In genomic region chr1:106173621-106174156, GRCm38 (mm10) we compare ENCODE assay signal across 8 mouse cellular contexts. TPM values are rescaled to one million over a fixed set of nuclear protein-coding genes. Genes with fewer than 3 reads are reported as not detected.
DNase-seq lines count a peak whose midpoint lies in the region; ATAC-seq and TF ChIP-seq lines count a peak whose summit lies in the region.

No protein-coding gene starts in this region.

- no peaks in the 10 kb centered on the region for H3K27me3 ChIP-seq in kidney, embryonic 14.5 days (ENCODE audit: control insufficient read depth, insufficient read depth, low read length)
- no peaks in the 10 kb centered on the region for H3K27me3 ChIP-seq in hindbrain, embryonic 14.5 days (ENCODE audit: control insufficient read depth, insufficient read depth, low read length)
- H3K27me3 ChIP-seq in midbrain, embryonic 15.5 days (replicated peaks), result no peaks in the 10 kb centered on the region

- H3K4me3 ChIP-seq in kidney, embryonic 14.5 days (ENCODE audit: low read length), result peak overlapping the region; percentile 83
- H3K4me3 ChIP-seq in bone marrow macrophage, adult 2 months (ENCODE audit: insufficient read depth, low read length), result peak overlapping the region; percentile 89
- H3K4me3 ChIP-seq in hindbrain, embryonic 14.5 days (replicated peaks; ENCODE audit: low read length), result peak overlapping the region; percentile 99
- peak overlapping the region; percentile 58 for H3K4me3 ChIP-seq in midbrain, embryonic 15.5 days

- DNase-seq in kidney, postnatal 10 days, result no peak
- no peak for DNase-seq in hindbrain, embryonic 14.5 days (ENCODE audit: low spot score)
- no peak for DNase-seq in cerebellum, postnatal 14 days
- no peak for DNase-seq in thymus, postnatal 36 days
- DNase-seq in layer of hippocampus, postnatal 36 days, result no peak

- 58% methylated on average over 9 of the region's 9 CpGs for WGBS in kidney, embryonic 14.5 days
- 26% methylated on average over 9 of the region's 9 CpGs for WGBS in hindbrain, embryonic 14.5 days
- WGBS in midbrain, embryonic 15.5 days, result 21% methylated on average over 9 of the region's 9 CpGs

- no peak overlapping the region for H3K27ac ChIP-seq in kidney, embryonic 14.5 days (ENCODE audit: low read depth, low read length)
- no peak overlapping the region for H3K27ac ChIP-seq in bone marrow macrophage, adult 2 months (ENCODE audit: insufficient read depth, low read depth, low read length)
- no peak overlapping the region for H3K27ac ChIP-seq in hindbrain, embryonic 14.5 days
- no peak overlapping the region; the same call in 1 of the 2 replicates for H3K27ac ChIP-seq in midbrain, embryonic 15.5 days

- peak overlapping the region; percentile 51 for H3K4me2 ChIP-seq in kidney, embryonic 14.5 days (replicated peaks; ENCODE audit: low read depth, low read length)
- H3K4me2 ChIP-seq in hindbrain, embryonic 14.5 days (replicated peaks), result peak overlapping the region; percentile 60
- peak overlapping the region; percentile 56 for H3K4me2 ChIP-seq in midbrain, embryonic 15.5 days

- H3K9ac ChIP-seq in kidney, embryonic 14.5 days (ENCODE audit: low read depth, low read length), result peak overlapping the region; percentile 90; the same call in 1 of the 2 replicates
- H3K9ac ChIP-seq in hindbrain, embryonic 14.5 days, result peak overlapping the region; percentile 96
- peak overlapping the region; percentile 70; the same call in 1 of the 2 replicates for H3K9ac ChIP-seq in midbrain, embryonic 15.5 days

- TF ChIP-seq POLR2A in bone marrow macrophage, adult 2 months (IDR thresholded peaks at IDR 0.05; ENCODE audit: borderline replicate concordance, low read depth, low read length), result no peak

- no peak for ATAC-seq in kidney, embryonic 14.5 days (ENCODE audit: low FRiP score, low TSS enrichment)
- ATAC-seq in hindbrain, embryonic 14.5 days (ENCODE audit: low FRiP score), result no peak
- no peak for ATAC-seq in midbrain, embryonic 15.5 days (replicated peaks)

- no peaks in the 10 kb centered on the region for H3K36me3 ChIP-seq in kidney, embryonic 14.5 days (ENCODE audit: control insufficient read depth, insufficient read depth, low read length)
- H3K36me3 ChIP-seq in hindbrain, embryonic 14.5 days (replicated peaks; ENCODE audit: control insufficient read depth, insufficient read depth), result no peaks in the 10 kb centered on the region
- no peaks in the 10 kb centered on the region for H3K36me3 ChIP-seq in midbrain, embryonic 15.5 days (replicated peaks)

- no peak for TF ChIP-seq CTCF in bone marrow macrophage, adult 2 months (IDR thresholded peaks at IDR 0.05; ENCODE audit: low read depth, low read length)

- no peaks in the 10 kb centered on the region for H3K9me3 ChIP-seq in kidney, embryonic 14.5 days (ENCODE audit: control insufficient read depth, low read length)
- H3K9me3 ChIP-seq in hindbrain, embryonic 14.5 days (ENCODE audit: control insufficient read depth, low read length), result no peaks in the 10 kb centered on the region
- H3K9me3 ChIP-seq in midbrain, embryonic 15.5 days, result no peaks in the 10 kb centered on the region

- peaks cover 11% of the 10 kb centered on the region; the same call in 1 of the 2 replicates for H3K4me1 ChIP-seq in kidney, embryonic 14.5 days (ENCODE audit: control insufficient read depth, insufficient read depth, low read length)
- H3K4me1 ChIP-seq in bone marrow macrophage, adult 2 months (ENCODE audit: control insufficient read depth, insufficient read depth, low read length), result peaks cover 15% of the 10 kb centered on the region
- H3K4me1 ChIP-seq in hindbrain, embryonic 14.5 days (replicated peaks; ENCODE audit: control insufficient read depth, insufficient read depth, low read length), result peaks cover 42% of the 10 kb centered on the region
- peaks cover 44% of the 10 kb centered on the region for H3K4me1 ChIP-seq in midbrain, embryonic 15.5 days

RNA-seq across cellular contexts. Expression of gene Phlpp1, which starts 2.1 kb away (rescaled TPM):
- polyA plus RNA-seq in kidney, embryonic 14.5 days (2014; fragmentation: Nextera tagmentation; extraction: Ambion mirVana), result 4.5 and 4.8 TPM in 2 replicates
- 7.6 and 8.9 TPM in 2 replicates for polyA plus RNA-seq in bone marrow macrophage, adult 2 months (2012; ENCODE audit: insufficient read depth, insufficient read length, missing spikeins)
- polyA plus RNA-seq in hindbrain, embryonic 14.5 days (2014; fragmentation: Nextera tagmentation; extraction: Ambion mirVana), result 9.6 and 11.1 TPM in 2 replicates
- polyA plus RNA-seq in midbrain, embryonic 15.5 days (2015; fragmentation: Nextera tagmentation; extraction: Ambion mirVana), result 8.0 and 8.1 TPM in 2 replicates
- total RNA-seq in layer of hippocampus, postnatal 36 days (2021), result 10 to 100 TPM; 82.0 to 88.0 TPM
